Mouse (Mus musculus) forebrain, embryonic 15.5 days (tissue): Measurements from ENCODE around the gene Chd6. TPM values are rescaled to one million over a fixed set of nuclear protein-coding genes. Genes with fewer than 3 reads are reported as not detected.
A peak's percentile ranks its signal among the peaks of the same experiment; 100 is the strongest.
"Not testable (repeated sequence)": the region's sequence is repeated elsewhere in the genome, so short reads cannot be mapped to it uniquely, and the experiment has no call there.

Experiments used
- ATAC-seq: fragments of 200-750 bp; cut with Nextera tagmentation; replicated peaks from 2 replicates; pipeline ENCODE4 v1.8.0; 2017; ENCODE audit warnings: mild to moderate bottlenecking, moderate TSS enrichment, moderate library complexity
- H3K27ac ChIP-seq: fragments of 300-500 bp; sonication (generic); replicated peaks from 2 replicates; pipeline ENCODE4 v1.5.1; 2015; ENCODE audit warnings: mild to moderate bottlenecking, inconsistent platforms
- H3K27me3 ChIP-seq: fragments of 300-500 bp; sonication (generic); 2 replicates; pipeline ENCODE4 v1.6.1; 2015; ENCODE audit warnings: inconsistent platforms
- H3K36me3 ChIP-seq: fragments of 300-500 bp; sonication (generic); 2 replicates; pipeline ENCODE4 v1.6.1; 2015; ENCODE audit warnings: mild to moderate bottlenecking, inconsistent platforms
- H3K4me1 ChIP-seq: fragments of 300-500 bp; sonication (generic); 2 replicates; pipeline ENCODE4 v1.6.1; 2015; ENCODE audit warnings: inconsistent platforms
- H3K4me2 ChIP-seq: fragments of 300-500 bp; sonication (generic); replicated peaks from 2 replicates; pipeline ENCODE4 v1.6.1; 2015; ENCODE audit warnings: mild to moderate bottlenecking, inconsistent platforms
- H3K4me3 ChIP-seq: fragments of 300-500 bp; sonication (generic); 2 replicates; pipeline ENCODE4 v1.5.1; 2015; ENCODE audit warnings: mild to moderate bottlenecking, inconsistent platforms
- H3K9ac ChIP-seq: fragments of 300-500 bp; sonication (generic); replicated peaks from 2 replicates; pipeline ENCODE4 v1.6.1; 2015; ENCODE audit warnings: mild to moderate bottlenecking, inconsistent platforms
- H3K9me3 ChIP-seq: fragments of 300-500 bp; sonication (generic); 2 replicates; pipeline ENCODE4 v1.6.1; 2016; ENCODE audit warnings: inconsistent platforms
- WGBS: fragments of 180-500 bp; shearing (Covaris S2); methylation state at CpG from one replicate; pipeline ENCODE4 v1.1.7; 2015; ENCODE audit warnings: mixed read lengths; 5-methylcytosine and 5-hydroxymethylcytosine counted together
- polyA plus RNA-seq: library from polyadenylated mRNA; unstranded; fragments of >200 nt; fragmentation: Nextera tagmentation; extraction: Ambion mirVana; gene quantifications from 2 replicates; pipeline ENCODE4 v1.2.1, GENCODE M21; 2015

Gene Chd6
- polyA plus RNA-seq, 1 experiment from 2014 or later, result 39.5 TPM

GRCm38 (mm10) chr2:160972103-160972792 lies 136.6 kb downstream of the Chd6 start:
- 92% methylated on average over 7 of the region's 7 CpGs for WGBS

GRCm38 (mm10) chr2:160962149-160962548 lies 146.7 kb downstream of the Chd6 start:
- no peak overlapping the region for H3K9ac ChIP-seq
- peaks cover 71% of the 10 kb centered on the region for H3K36me3 ChIP-seq
- no peaks in the 10 kb centered on the region for H3K9me3 ChIP-seq
- no peak for ATAC-seq
- no peak overlapping the region for H3K27ac ChIP-seq
- no peaks in the 10 kb centered on the region for H3K27me3 ChIP-seq
- H3K4me1 ChIP-seq, result no peaks in the 10 kb centered on the region
- H3K4me3 ChIP-seq, result no peak overlapping the region
- 92% methylated on average over 1 of the region's 1 CpGs for WGBS
- no peak overlapping the region for H3K4me2 ChIP-seq

More at GRCm38 (mm10) chr2:160972103-160972792, 136.6 kb downstream of the Chd6 start:
- peak overlapping the region; percentile 75 for H3K27ac ChIP-seq
- H3K4me2 ChIP-seq, result no peak overlapping the region
- 0 out of 2 replicates have a peak, but pooled peaks cover 2% of the 10 kb centered on the region for H3K4me1 ChIP-seq
- H3K27me3 ChIP-seq, result no peaks in the 10 kb centered on the region
- no peak overlapping the region for H3K4me3 ChIP-seq
- peak; percentile 35 for ATAC-seq
- H3K36me3 ChIP-seq, result peaks cover 45% of the 10 kb centered on the region
- H3K9me3 ChIP-seq, result no peaks in the 10 kb centered on the region
- H3K9ac ChIP-seq, result no peak overlapping the region

- no peak for ATAC-seq
- peaks cover 70% of the 10 kb centered on the region for H3K36me3 ChIP-seq
- no peak overlapping the region for H3K4me2 ChIP-seq
- no peak overlapping the region for H3K9ac ChIP-seq
- no peak overlapping the region for H3K27ac ChIP-seq
- no peaks in the 10 kb centered on the region for H3K27me3 ChIP-seq
- no peaks in the 10 kb centered on the region for H3K4me1 ChIP-seq
- WGBS, result 94% methylated on average over 6 of the region's 6 CpGs
- no peaks in the 10 kb centered on the region for H3K9me3 ChIP-seq
- no peak overlapping the region for H3K4me3 ChIP-seq
Observed at GRCm38 (mm10) chr2:160960956-160961646, 147.8 kb downstream of the Chd6 start.

GRCm38 (mm10) chr2:160959901-160960300 lies 149.0 kb downstream of the Chd6 start:
- H3K27ac ChIP-seq, result no peak overlapping the region
- H3K4me2 ChIP-seq, result no peak overlapping the region
- H3K36me3 ChIP-seq, result peaks cover 70% of the 10 kb centered on the region
- 96% methylated on average over 5 of the region's 5 CpGs for WGBS
- H3K4me1 ChIP-seq, result no peaks in the 10 kb centered on the region
- no peak for ATAC-seq
- H3K9me3 ChIP-seq, result no peaks in the 10 kb centered on the region
- no peak overlapping the region for H3K4me3 ChIP-seq
- no peak overlapping the region for H3K9ac ChIP-seq
- no peaks in the 10 kb centered on the region for H3K27me3 ChIP-seq

- ATAC-seq, result no peak
- no peak overlapping the region for H3K4me2 ChIP-seq
- 91% methylated on average over 5 of the region's 5 CpGs for WGBS
- H3K27ac ChIP-seq, result no peak overlapping the region
- no peak overlapping the region for H3K9ac ChIP-seq
- peaks cover 64% of the 10 kb centered on the region for H3K36me3 ChIP-seq
- H3K4me3 ChIP-seq, result no peak overlapping the region
- no peaks in the 10 kb centered on the region for H3K9me3 ChIP-seq
- no peaks in the 10 kb centered on the region for H3K27me3 ChIP-seq
- peaks cover 3% of the 10 kb centered on the region for H3K4me1 ChIP-seq
Observed at GRCm38 (mm10) chr2:160958737-160959136, 150.1 kb downstream of the Chd6 start.

- H3K9ac ChIP-seq, H3K9me3 ChIP-seq, ATAC-seq, H3K4me1 ChIP-seq, H3K27ac ChIP-seq, H3K4me3 ChIP-seq, H3K4me2 ChIP-seq, H3K27me3 ChIP-seq: not testable (repeated sequence)
- H3K36me3 ChIP-seq, result peaks cover 59% of the 10 kb centered on the region
Observed at GRCm38 (mm10) chr2:160957801-160958200, 151.1 kb downstream of the Chd6 start.

- H3K9me3 ChIP-seq, H3K9ac ChIP-seq, H3K27ac ChIP-seq, H3K4me1 ChIP-seq, H3K4me2 ChIP-seq, H3K4me3 ChIP-seq, H3K27me3 ChIP-seq, ATAC-seq: not testable (repeated sequence)
- H3K36me3 ChIP-seq, result peaks cover 58% of the 10 kb centered on the region
Observed at GRCm38 (mm10) chr2:160957307-160957706, 151.6 kb downstream of the Chd6 start.

GRCm38 (mm10) chr2:160955331-160955730 lies 153.5 kb downstream of the Chd6 start:
- no peak overlapping the region for H3K4me2 ChIP-seq
- peaks cover 61% of the 10 kb centered on the region for H3K36me3 ChIP-seq
- no peak overlapping the region for H3K9ac ChIP-seq
- H3K4me3 ChIP-seq, result no peak overlapping the region
- H3K4me1 ChIP-seq, result peaks cover 10% of the 10 kb centered on the region
- no peaks in the 10 kb centered on the region for H3K27me3 ChIP-seq
- 61% methylated on average over 7 of the region's 7 CpGs for WGBS
- no peak overlapping the region for H3K27ac ChIP-seq
- no peaks in the 10 kb centered on the region for H3K9me3 ChIP-seq
- no peak for ATAC-seq

GRCm38 (mm10) chr2:160954541-160954940 lies 154.3 kb downstream of the Chd6 start:
- H3K27me3 ChIP-seq, result no peaks in the 10 kb centered on the region
- ATAC-seq, result no peak
- no peak overlapping the region for H3K9ac ChIP-seq
- peaks cover 61% of the 10 kb centered on the region for H3K36me3 ChIP-seq
- H3K27ac ChIP-seq, result no peak overlapping the region
- H3K4me3 ChIP-seq, result no peak overlapping the region
- WGBS, result 93% methylated on average over 3 of the region's 3 CpGs
- H3K4me1 ChIP-seq, result peaks cover 10% of the 10 kb centered on the region
- no peaks in the 10 kb centered on the region for H3K9me3 ChIP-seq
- no peak overlapping the region for H3K4me2 ChIP-seq

GRCm38 (mm10) chr2:160953131-160953873 lies 155.6 kb downstream of the Chd6 start:
- Histone ChIP-seq H3K4me2 (no peak overlapping the region), H3K4me1 (peaks cover 10% of the 10 kb centered on the region), H3K36me3 (peaks cover 69% of the 10 kb centered on the region), H3K9ac (no peak overlapping the region), H3K4me3 (no peak overlapping the region), H3K27me3 (no peaks in the 10 kb centered on the region), H3K9me3 (no peaks in the 10 kb centered on the region), H3K27ac (0 out of 2 replicates have a peak overlapping the region, but pooled peaks have one; percentile 14)
- WGBS, result 53% methylated on average over 7 of the region's 7 CpGs
- ATAC-seq, result peak; percentile 38; the same call in 1 of the 2 replicates

- Histone ChIP-seq H3K4me1 (peaks cover 10% of the 10 kb centered on the region), H3K9ac (no peak overlapping the region), H3K4me3 (no peak overlapping the region), H3K4me2 (no peak overlapping the region), H3K27ac (no peak overlapping the region), H3K9me3 (no peaks in the 10 kb centered on the region), H3K36me3 (peaks cover 74% of the 10 kb centered on the region), H3K27me3 (no peaks in the 10 kb centered on the region)
- no peak for ATAC-seq
- 92% methylated on average over 4 of the region's 4 CpGs for WGBS
Observed at GRCm38 (mm10) chr2:160951595-160951994, 157.3 kb downstream of the Chd6 start.

GRCm38 (mm10) chr2:160942443-160942842 lies 166.4 kb downstream of the Chd6 start:
- no peak overlapping the region for H3K4me3 ChIP-seq
- no peaks in the 10 kb centered on the region for H3K4me1 ChIP-seq
- no peak overlapping the region for H3K4me2 ChIP-seq
- 70% methylated on average over 3 of the region's 3 CpGs for WGBS
- peaks cover 12% of the 10 kb centered on the region for H3K36me3 ChIP-seq
- ATAC-seq, result peak; percentile 51; the same call in 1 of the 2 replicates
- no peak overlapping the region for H3K9ac ChIP-seq
- no peaks in the 10 kb centered on the region for H3K27me3 ChIP-seq
- H3K9me3 ChIP-seq, result no peaks in the 10 kb centered on the region
- no peak overlapping the region for H3K27ac ChIP-seq
